Mouse (Mus musculus): ENCODE data around the gene Eef1akmt2.

Gene Eef1akmt2

GRCm38 (mm10) chr7:132852173-132852844 is at the start of gene Eef1akmt2:
TSS of gene Eef1akmt2 (minus strand) at chr7:132852673.
- in situ Hi-C loops (cut with MboI, MseI) = no loop called here

- in situ Hi-C loops (cut with MboI, MseI) = no loop called here
These were observed 48.5 kb upstream of the Eef1akmt2 start for GRCm38 (mm10) chr7:132900826-132901531.

- in situ Hi-C loops (cut with MboI, MseI) = loop anchor here (5.0 kb wide), 1 partner anchor 246 kb away; no protein-coding TSS in a partner anchor
These were observed 45.8 kb upstream of the Eef1akmt2 start for GRCm38 (mm10) chr7:132898234-132898633.

GRCm38 (mm10) chr7:132897258-132897657 is 44.8 kb upstream of the Eef1akmt2 start:
- in situ Hi-C loops (cut with MboI, MseI) = loop anchor here (5.0 kb wide), 1 partner anchor 245 kb away; no protein-coding TSS in a partner anchor

GRCm38 (mm10) chr7:132896206-132896815 is 43.8 kb upstream of the Eef1akmt2 start:
- in situ Hi-C loops (cut with MboI, MseI) = loop anchor here (5.0 kb wide), 1 partner anchor 244 kb away; no protein-coding TSS in a partner anchor

GRCm38 (mm10) chr7:132894841-132895555 is 42.5 kb upstream of the Eef1akmt2 start:
- in situ Hi-C loops (cut with MboI, MseI) = loop anchor here (5.0 kb wide), 1 partner anchor 243 kb away; no protein-coding TSS in a partner anchor

- in situ Hi-C loops (cut with MboI, MseI) = no loop called here
These were observed 40.9 kb upstream of the Eef1akmt2 start for GRCm38 (mm10) chr7:132893336-132893735.

- in situ Hi-C loops (cut with MboI, MseI) = no loop called here
These were observed 40.3 kb upstream of the Eef1akmt2 start for GRCm38 (mm10) chr7:132892806-132893205.

- in situ Hi-C loops (cut with MboI, MseI) = no loop called here
These were observed 39.8 kb upstream of the Eef1akmt2 start for GRCm38 (mm10) chr7:132892311-132892661.

GRCm38 (mm10) chr7:132891561-132892310 is 39.3 kb upstream of the Eef1akmt2 start:
- in situ Hi-C loops (cut with MboI, MseI) = no loop called here

GRCm38 (mm10) chr7:132890201-132890600 is 37.7 kb upstream of the Eef1akmt2 start:
- in situ Hi-C loops (cut with MboI, MseI) = no loop called here

- in situ Hi-C loops (cut with MboI, MseI) = loop anchor here (10.0 kb wide), 1 partner anchor 1565 kb away; the partner anchor contains the start of genes Cuzd1 and Fam24b
These were observed 37.2 kb upstream of the Eef1akmt2 start for GRCm38 (mm10) chr7:132889691-132890090.

GRCm38 (mm10) chr7:132888518-132889249 is 36.2 kb upstream of the Eef1akmt2 start:
- in situ Hi-C loops (cut with MboI, MseI) = loop anchor here (10.0 kb wide), 1 partner anchor 1564 kb away; the partner anchor contains the start of genes Cuzd1 and Fam24b

- in situ Hi-C loops (cut with MboI, MseI) = loop anchor here (10.0 kb wide), 1 partner anchor 1563 kb away; the partner anchor contains the start of genes Cuzd1 and Fam24b
These were observed 35.6 kb upstream of the Eef1akmt2 start for GRCm38 (mm10) chr7:132888052-132888451.

GRCm38 (mm10) chr7:132887019-132887804 is 34.7 kb upstream of the Eef1akmt2 start:
- in situ Hi-C loops (cut with MboI, MseI) = loop anchor here (10.0 kb wide), 1 partner anchor 1562 kb away; the partner anchor contains the start of genes Cuzd1 and Fam24b

GRCm38 (mm10) chr7:132884031-132884430 is 31.6 kb upstream of the Eef1akmt2 start:
- in situ Hi-C loops (cut with MboI, MseI) = loop anchor here (10.0 kb wide), 1 partner anchor 1559 kb away; the partner anchor contains the start of genes Cuzd1 and Fam24b

GRCm38 (mm10) chr7:132882343-132882742 is 29.9 kb upstream of the Eef1akmt2 start:
- in situ Hi-C loops (cut with MboI, MseI) = loop anchor here (10.0 kb wide), 1 partner anchor 1558 kb away; the partner anchor contains the start of genes Cuzd1 and Fam24b

- in situ Hi-C loops (cut with MboI, MseI) = loop anchor here (10.0 kb wide), 1 partner anchor 1555 kb away; the partner anchor contains the start of genes Cuzd1 and Fam24b
These were observed 27.8 kb upstream of the Eef1akmt2 start for GRCm38 (mm10) chr7:132880276-132880675.

Measured in regulatory T cell (primary cell).